Mouse (Mus musculus) frontal cortex, postnatal 14 days (tissue): ENCODE measurements at regions not wholly inside any gene's neighbourhood (a gene's known extent, or its start where the extent isn't known, plus 50 kb on each side); places are given as distances from the start of the nearest gene placed in this dataset.

Source experiments
- DNase-seq, 2 experiments: peaks; one replicate each; pipeline ENCODE4 v3.0.0; 2022; ENCODE audit warnings: low spot score in 2 of 2

DNA sequence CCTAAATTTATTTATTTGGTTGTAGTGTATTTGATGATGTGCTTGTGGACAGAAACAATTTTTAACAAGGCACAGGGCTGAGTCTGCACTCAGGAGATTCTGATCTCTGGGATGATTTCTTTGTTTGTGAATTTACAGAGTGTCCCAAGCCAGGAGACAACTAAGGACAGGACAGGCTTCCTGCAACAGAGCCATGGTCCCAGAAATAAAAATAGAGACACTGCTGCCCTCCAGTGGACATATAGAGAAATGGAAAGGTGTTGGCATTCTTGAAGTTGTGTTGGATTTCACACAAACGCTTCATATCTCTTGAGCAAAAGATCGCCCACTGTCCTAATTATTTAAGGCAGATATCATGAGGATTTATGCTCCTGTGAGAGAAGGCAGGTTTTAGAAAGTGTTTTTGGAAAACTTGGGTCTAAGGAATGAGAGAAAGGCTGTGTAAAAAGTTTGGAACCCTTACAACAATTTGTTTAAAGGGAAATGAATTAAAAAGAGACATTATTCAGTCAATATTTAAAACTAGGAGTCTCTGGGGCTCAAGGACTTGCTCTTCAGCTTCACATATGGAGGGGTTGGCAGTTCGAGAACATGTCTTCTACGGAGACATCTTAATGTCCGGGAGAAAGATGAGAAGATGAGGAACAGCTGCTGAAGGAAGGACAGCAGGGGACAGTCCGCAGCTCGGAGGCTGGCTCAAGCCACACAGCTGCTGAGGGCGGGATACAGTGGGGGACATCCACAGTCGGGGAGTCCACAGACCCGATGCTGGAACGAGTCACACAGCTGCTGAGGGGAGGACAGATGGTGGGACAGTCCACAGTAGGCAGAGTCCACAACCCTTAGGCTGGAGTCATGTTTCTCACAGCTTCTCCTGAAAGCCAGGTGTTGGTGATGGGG is 263.5 kb downstream of the Ankrd50 start:
- DNase-seq, result peak in 1 of 2 experiments; percentile 28

DNA sequence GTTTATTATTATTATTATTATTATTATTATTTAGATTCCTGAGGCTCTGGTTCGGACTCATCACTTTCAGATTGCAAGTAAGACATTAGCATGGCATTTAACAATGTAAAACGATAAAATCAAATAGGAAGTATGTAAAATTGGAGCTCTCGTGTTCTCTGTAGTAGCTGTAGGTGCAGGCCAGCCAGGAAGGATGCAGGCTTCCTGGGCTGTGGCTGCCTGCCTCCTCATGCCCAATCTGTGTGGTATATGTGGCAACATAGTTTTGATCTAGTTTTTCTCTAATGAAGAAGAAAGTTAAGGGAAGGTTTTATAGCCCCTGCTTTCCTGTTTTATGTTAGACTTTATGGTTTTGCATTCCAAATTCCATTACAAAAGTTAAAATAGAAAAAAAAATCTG is 275.6 kb downstream of the Ankrd50 start:
- DNase-seq, result no peak

DNA sequence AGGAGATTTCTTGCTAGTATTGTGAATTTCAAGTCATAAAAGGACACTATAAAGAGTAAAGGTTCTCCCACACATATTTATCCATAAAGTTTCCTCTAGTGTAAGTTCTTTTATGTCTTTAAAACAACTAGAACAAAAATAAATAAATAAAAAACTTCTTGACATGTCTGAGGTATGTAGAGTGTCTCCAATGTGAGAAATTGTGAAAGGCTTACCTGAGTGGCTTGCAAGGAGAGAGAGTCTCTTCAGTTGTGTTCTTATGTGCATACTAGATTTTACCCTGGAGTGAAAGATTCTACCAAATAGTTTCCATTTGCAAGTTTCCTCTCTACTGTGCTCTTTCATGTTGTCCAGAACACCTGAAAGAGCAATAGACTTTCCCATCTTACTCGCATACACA is 276.8 kb downstream of the Ankrd50 start:
- DNase-seq, result no peak

- DNase-seq, result peak; percentile 13 to 47
Measured at GRCm38 (mm10) chr3:38201861-38202656, 282.6 kb downstream of the Ankrd50 start.

DNA sequence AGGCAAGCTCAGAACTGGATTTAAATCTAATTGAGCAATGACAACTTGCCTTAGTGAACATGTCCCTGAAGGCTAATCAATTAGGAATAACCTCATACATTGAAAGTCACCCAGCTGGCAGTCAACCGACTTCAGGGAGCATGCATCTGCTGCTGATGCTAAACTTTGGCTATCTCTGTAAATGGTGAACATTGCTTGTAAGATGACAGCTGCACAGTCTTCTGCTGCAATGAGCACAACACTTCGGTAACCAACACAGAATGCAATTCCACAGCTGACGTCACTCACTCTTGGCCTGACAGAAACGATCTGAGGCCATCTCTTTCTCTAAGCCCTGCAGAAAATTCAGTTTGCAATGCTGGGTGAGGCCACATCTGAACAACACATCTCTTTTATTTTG is 290.6 kb downstream of the Ankrd50 start:
- no peak for DNase-seq

- DNase-seq, result no peak
Measured at GRCm38 (mm10) chr3:38187406-38187896, 297.2 kb downstream of the Ankrd50 start.

DNA sequence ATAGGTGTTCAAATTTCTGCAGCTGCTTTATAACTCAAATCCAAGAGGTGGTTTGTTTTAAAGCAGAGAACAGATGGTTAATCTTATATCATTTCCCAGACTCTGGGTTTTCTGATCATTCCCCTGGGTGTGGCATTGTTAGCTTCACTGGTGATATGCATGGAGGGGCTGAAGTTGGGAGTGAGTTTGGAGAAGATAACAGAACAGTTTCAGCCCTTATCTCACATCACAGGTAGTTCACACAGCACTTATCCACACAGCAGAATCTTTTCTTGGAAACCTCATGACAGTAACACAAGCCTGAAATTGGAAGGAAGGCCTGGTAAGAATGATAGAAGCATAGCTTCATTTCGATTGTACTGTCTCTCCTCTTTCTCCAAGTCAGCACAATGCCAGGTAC is 298.1 kb downstream of the Ankrd50 start:
- DNase-seq, result no peak

- DNase-seq, result no peak
Measured at GRCm38 (mm10) chr3:38178295-38178694, 306.3 kb downstream of the Ankrd50 start.

GRCm38 (mm10) chr3:38175946-38176345 is 308.7 kb downstream of the Ankrd50 start:
- DNase-seq, result no peak

GRCm38 (mm10) chr3:38174735-38175280 is 309.8 kb downstream of the Ankrd50 start:
- DNase-seq, result no peak

DNA sequence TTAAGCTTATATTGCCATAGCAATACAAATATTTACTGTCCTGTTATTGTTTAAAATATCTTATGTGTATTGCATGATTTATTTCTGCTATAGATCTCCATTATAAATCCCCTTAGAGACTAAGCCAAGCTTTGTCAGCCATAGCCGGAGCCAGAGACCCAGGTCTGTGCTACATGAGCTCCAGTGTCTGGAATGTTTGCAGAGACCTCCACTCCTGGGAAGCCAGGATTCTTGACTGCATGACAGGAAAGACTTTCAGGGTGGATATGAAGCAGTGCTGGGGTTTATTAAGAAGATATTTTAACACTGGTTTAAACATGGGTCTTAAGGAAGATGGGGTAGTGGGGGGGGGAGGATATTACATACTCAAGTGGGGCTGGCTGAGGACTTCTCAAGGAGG is 332.2 kb downstream of the Ankrd50 start:
- DNase-seq, result no peak

GRCm38 (mm10) chr3:38151821-38152220 is 332.8 kb downstream of the Ankrd50 start:
- DNase-seq, result no peak

- DNase-seq, result no peak
Measured at GRCm38 (mm10) chr3:38146663-38147062, 338.0 kb downstream of the Ankrd50 start.

DNA sequence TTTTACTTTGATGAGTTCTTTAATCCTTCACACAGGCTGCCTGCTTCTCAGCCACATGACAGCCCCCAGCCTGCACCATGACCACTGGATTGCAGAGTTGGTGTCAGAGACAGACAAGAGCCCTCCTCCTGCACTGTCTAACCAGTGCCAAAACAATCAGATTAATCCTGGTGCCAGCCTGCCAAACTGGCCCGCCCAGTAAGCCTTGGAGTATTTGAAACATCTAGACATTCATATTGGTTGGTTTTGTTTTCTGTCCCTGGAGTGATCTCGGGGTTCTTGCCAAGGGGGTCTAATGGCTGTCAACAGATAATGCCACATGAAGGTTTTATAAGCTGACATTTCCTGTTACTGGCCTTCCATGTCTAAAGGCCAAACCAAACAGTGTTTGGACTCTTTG is 339.2 kb downstream of the Ankrd50 start:
- no peak for DNase-seq

DNA sequence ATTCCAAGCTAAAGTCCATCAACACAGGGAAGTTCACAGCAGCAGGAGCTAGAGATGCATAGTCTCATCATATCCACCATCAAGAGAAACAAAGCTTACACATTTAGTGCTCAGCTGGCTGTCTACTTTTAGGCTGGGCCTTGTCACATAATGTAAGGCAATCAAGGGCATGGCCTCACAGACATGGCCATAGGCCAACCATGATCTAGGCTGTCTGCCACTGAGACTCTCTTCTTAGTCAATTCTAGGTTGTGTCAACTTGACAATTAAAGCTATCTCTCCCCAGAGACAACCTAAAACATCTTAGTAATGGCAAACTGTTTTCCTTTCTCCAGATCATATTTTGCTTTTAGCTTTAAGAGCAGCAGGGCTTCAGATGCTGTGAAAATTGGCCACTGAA is 340.0 kb downstream of the Ankrd50 start:
- no peak for DNase-seq

DNA sequence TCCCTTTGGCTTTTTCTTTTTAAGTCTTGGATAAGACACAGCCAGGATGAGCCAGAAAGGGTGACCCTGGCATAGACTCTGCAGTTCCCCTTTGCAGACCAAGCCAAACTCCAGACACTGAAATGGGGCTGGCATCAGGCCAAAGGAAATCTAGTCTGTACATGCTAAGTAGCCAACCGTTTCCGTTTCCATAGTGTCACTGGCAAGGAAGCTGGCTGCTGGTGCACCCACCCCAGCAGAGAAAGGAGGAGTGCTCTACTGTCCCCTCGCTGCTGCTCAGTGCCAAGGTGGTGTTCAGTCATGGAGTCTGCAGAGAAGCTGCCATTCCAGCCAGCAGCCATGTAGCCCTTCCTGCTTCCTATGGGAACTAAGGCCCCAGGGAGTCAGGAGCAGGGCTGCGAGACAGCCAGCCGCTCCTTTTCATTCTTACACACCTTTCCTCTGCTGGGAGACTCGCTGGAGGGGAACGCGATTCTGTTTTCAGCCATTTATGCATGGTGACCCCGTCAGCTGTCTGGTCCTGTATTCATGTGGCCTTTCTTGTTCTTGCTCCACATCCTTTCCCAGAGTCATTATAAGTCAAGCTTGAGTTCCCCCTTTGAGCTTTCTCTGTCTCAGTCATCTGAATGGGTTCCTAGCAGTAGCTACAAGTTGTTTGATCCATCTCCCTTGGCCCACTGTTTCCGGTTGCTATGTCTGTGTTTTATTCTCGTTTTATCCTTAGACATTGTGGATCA is 341.3 kb downstream of the Ankrd50 start:
- peak; percentile 51 to 64 for DNase-seq

GRCm38 (mm10) chr3:38139387-38139786 is 345.3 kb downstream of the Ankrd50 start:
- DNase-seq, result peak; percentile 17 to 27

- no peak for DNase-seq
Measured at GRCm38 (mm10) chr3:38138014-38138413, 346.6 kb downstream of the Ankrd50 start.

DNA sequence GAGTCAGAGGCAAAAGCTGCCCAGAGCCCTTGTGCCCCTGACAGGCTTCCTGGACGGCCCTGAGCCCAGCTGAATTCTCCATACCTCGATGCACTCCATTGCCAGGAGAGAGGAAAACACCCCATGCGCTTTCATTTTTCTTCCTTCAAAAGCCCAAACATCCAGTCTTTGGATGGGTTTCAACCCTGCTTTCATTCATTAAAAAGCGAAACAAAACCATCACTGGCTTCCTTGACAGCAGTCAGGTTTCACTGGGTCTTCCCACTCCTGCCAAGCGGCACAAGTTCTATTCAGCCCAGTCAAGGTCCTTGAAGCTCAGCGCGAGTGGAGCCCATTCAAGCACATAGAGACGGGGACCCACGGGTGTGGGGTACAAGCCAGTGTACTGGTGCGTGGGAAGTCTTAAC is 348.8 kb downstream of the Ankrd50 start:
- DNase-seq, result no peak

GRCm38 (mm10) chr3:38134425-38134824 is 350.2 kb downstream of the Ankrd50 start:
- DNase-seq, result no peak

DNA sequence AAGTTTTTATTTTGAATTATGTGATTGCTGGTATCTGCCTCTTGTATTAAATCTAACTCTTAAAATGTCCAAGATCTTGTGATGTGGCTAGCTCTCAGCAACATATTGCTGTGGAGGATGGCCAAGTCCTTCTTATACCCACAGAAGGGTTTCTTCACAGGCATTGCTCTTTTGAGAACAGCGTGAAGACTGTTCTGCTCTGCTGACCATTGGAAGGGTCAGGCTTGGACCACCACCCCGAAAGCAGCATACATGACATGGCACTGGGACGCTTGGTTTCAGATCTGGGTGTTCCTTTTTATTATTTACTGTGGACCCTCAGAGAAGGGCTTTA is 352.8 kb downstream of the Ankrd50 start:
- DNase-seq, result no peak
